Mouse (Mus musculus): ENCODE measurements around the gene Defb39.

GRCm38 (mm10) chr8:19064710-19065109 lies at the start of gene Defb39:
- TF ChIP-seq POLR2A (IDR thresholded peaks at IDR 0.05; ENCODE audit: borderline replicate concordance, control insufficient read depth, low read depth, low read length) (no peak), CTCF (IDR thresholded peaks at IDR 0.05; ENCODE audit: control insufficient read depth, insufficient read depth, low read length) (no peak)

Measured in bone marrow, adult 2 months (tissue).